ENCODE assay signal across 8 mouse cellular contexts in the genomic region with DNA sequence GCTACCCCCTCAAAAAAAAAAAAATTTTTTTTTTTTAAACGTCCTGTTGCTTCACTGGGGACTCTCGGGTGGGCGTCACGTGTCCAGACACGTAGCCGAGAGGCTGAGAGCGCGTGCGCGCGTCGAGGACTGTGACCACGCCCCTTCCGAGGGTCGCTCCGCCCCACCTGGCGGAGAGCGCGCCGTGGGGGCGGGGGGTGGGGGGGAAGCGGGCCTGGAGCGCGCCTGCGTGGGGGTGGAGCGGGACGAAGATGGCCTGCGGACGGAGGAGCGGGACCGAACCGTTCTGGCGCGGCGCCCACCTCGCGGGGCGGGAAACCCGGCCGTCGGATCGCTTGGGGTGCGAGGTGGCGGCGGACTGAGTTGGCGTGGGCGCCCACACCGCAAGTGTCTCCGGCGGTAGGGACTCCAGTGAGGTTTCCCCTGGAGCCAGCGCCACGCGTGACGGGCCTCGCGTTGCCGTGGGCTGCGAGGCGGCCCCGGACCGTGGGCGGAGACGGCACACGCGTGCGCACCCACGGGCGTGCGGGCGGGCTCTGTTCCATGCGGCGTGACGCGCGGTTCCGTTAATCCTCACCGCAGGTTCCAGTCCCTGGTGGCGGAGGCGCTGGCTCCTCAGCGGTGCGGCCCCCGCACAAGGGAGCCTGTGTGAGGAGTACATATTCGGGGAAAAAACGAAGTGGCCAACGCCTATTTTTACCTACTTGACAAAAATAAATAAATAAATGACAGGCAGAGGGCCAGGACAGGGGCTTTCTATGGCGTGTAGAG. TPM values are rescaled to one million over a fixed set of nuclear protein-coding genes. Genes with fewer than 3 reads are reported as not detected.
DNase-seq lines count a peak whose midpoint lies in the region; ATAC-seq and TF ChIP-seq lines count a peak whose summit lies in the region.

A gene (minus strand): TSS at position 170 of the 771 bp plus-strand sequence.

- H3K36me3 ChIP-seq in ES-E14 (ENCODE audit: control insufficient read depth, insufficient read depth, low read length, poor library complexity, severe bottlenecking): no peaks in the 10 kb centered on the region
- H3K36me3 ChIP-seq in forebrain, embryonic 16.5 days (ENCODE audit: control insufficient read depth, insufficient read depth): no peaks in the 10 kb centered on the region
- no peaks in the 10 kb centered on the region for H3K36me3 ChIP-seq in lung, embryonic 15.5 days

- peak; percentile 87 for ATAC-seq in forebrain, embryonic 16.5 days
- peak; percentile 83 for ATAC-seq in lung, embryonic 15.5 days (ENCODE audit: borderline replicate concordance, extremely low read depth, low FRiP score, low TSS enrichment)

- WGBS in forebrain, embryonic 16.5 days: under 1% methylated on average over 77 of the region's 86 CpGs
- under 1% methylated on average over 86 of the region's 86 CpGs for WGBS in lung, embryonic 15.5 days

- H3K9me3 ChIP-seq in ES-E14 (ENCODE audit: control insufficient read depth, insufficient read depth, low read depth, low read length): no peaks in the 10 kb centered on the region
- H3K9me3 ChIP-seq in forebrain, embryonic 16.5 days (ENCODE audit: control insufficient read depth, low read length): no peaks in the 10 kb centered on the region
- no peaks in the 10 kb centered on the region for H3K9me3 ChIP-seq in lung, embryonic 15.5 days

- peak within 1 kb of the TSS; percentile 96 for H3K9ac ChIP-seq in ES-E14 (ENCODE audit: insufficient read depth, low read depth, low read length, poor library complexity, severe bottlenecking)
- H3K9ac ChIP-seq in forebrain, embryonic 16.5 days (replicated peaks; ENCODE audit: low read depth, low read length): peak within 1 kb of the TSS; percentile 98
- peak within 1 kb of the TSS; percentile 97 for H3K9ac ChIP-seq in lung, embryonic 15.5 days

- in situ Hi-C loops in ES-E14 (cut with MboI; ENCODE audit: low sequenced_read_pairs in 2 of 2, unreplicated experiment in 2 of 2): no loop called here

- peaks cover 2 to 11% of the 10 kb centered on the region in 2 experiments; a peak in 3 of 4 replicates for H3K4me1 ChIP-seq in ES-E14 (ENCODE audit: control insufficient read depth in 2 of 2, insufficient read depth in 2 of 2, low read length in 2 of 2, poor library complexity in 1 of 2)
- peaks cover 11% of the 10 kb centered on the region for H3K4me1 ChIP-seq in forebrain, embryonic 16.5 days (replicated peaks; ENCODE audit: control insufficient read depth, insufficient read depth, low read length)
- peaks cover 22% of the 10 kb centered on the region for H3K4me1 ChIP-seq in lung, embryonic 15.5 days

- intact Hi-C loops in heart, postnatal 36 days (cut with DNase I): loop anchor here (1.0 to 10.0 kb wide), 8 partner anchors 15 to 1153 kb away; no protein-coding TSS in a partner anchor

- H3K27me3 ChIP-seq in forebrain, embryonic 16.5 days (replicated peaks; ENCODE audit: control insufficient read depth, insufficient read depth, low read length): no peaks in the 10 kb centered on the region
- no peaks in the 10 kb centered on the region for H3K27me3 ChIP-seq in lung, embryonic 15.5 days

- H3K4me2 ChIP-seq in forebrain, embryonic 16.5 days (ENCODE audit: low read length): peak within 1 kb of the TSS; percentile 61
- H3K4me2 ChIP-seq in lung, embryonic 15.5 days: peak within 1 kb of the TSS; percentile 62

- H3K4me3 ChIP-seq in ES-E14 (ENCODE audit: insufficient read depth in 1 of 2, low read depth in 1 of 2, low read length in 2 of 2, poor library complexity in 1 of 2, severe bottlenecking in 1 of 2): peak within 1 kb of the TSS; percentile 88 to 92
- peak within 1 kb of the TSS; percentile 99 for H3K4me3 ChIP-seq in forebrain, embryonic 16.5 days (replicated peaks; ENCODE audit: low read length)
- peak within 1 kb of the TSS; percentile 88 for H3K4me3 ChIP-seq in lung, embryonic 15.5 days

- H3K27ac ChIP-seq in ES-E14 (ENCODE audit: insufficient read depth, low read depth, low read length, poor library complexity, severe bottlenecking): peak within 1 kb of the TSS; percentile 99
- H3K27ac ChIP-seq in forebrain, embryonic 16.5 days (ENCODE audit: low read length): peak within 1 kb of the TSS; percentile 99
- H3K27ac ChIP-seq in lung, embryonic 15.5 days: peak within 1 kb of the TSS; percentile 99

- peak; percentile 80 for DNase-seq in ES-E14 (ENCODE audit: low read depth, low spot score)
- DNase-seq in cerebellum, adult 11-12 months: peak; percentile 93
- peak; percentile 92 to 96 for DNase-seq in heart, postnatal 36 days
- DNase-seq in layer of hippocampus, adult 8-10 months (ENCODE audit: low spot score in 2 of 2): peak; percentile 90 to 91
- peak; percentile 87 for DNase-seq in ovary, adult 18-20 months (ENCODE audit: low spot score)
- DNase-seq in thymus, postnatal 0 days (ENCODE audit: low spot score): peak; percentile 95

TF ChIP-seq in ES-E14, 5 proteins besides CTCF, POLR2A, EP300 and RAD21:
- TF ChIP-seq HCFC1 (IDR thresholded peaks at IDR 0.05; ENCODE audit: borderline replicate concordance, insufficient read depth, low read length): 0 out of 2 replicates have a peak, but pooled peaks have one; percentile 14
- TF ChIP-seq ZNF384 (IDR thresholded peaks at IDR 0.05; ENCODE audit: low read depth, low read length): peak; percentile 93; the same call in 1 of the 2 replicates
- TF ChIP-seq CHD2 (IDR thresholded peaks at IDR 0.05; ENCODE audit: low read depth, low read length): no peak

RNA-seq across cellular contexts. Expression of the gene that starts here (rescaled TPM):
- 129 and 184 TPM in 2 replicates for total RNA-seq in ES-E14 (2012; rRNA removed)
- 37.6 and 43.6 TPM in 2 replicates for polyA plus RNA-seq in forebrain, embryonic 16.5 days (2015; fragmentation: Nextera tagmentation; extraction: Ambion mirVana)
- 100 to 1,000 TPM; 419 to 431 TPM for total RNA-seq in heart, postnatal 36 days (2021)
- 100 to 1,000 TPM; 354 to 447 (median 412) TPM for total RNA-seq in layer of hippocampus, adult 8-10 months (2022)
- polyA plus RNA-seq in lung, embryonic 15.5 days (2015; fragmentation: Nextera tagmentation; extraction: Ambion mirVana): 28.5 and 33.3 TPM in 2 replicates
- 14.0 and 16.8 TPM in 2 replicates for polyA plus RNA-seq in thymus, postnatal 0 days (2015; fragmentation: Nextera tagmentation; extraction: Ambion mirVana)

Comparison
In these comparisons a context has a peak if more than half of its experiments do, and no peak if none do; other contexts are left out.
1. Peak in every context shown above with its lines: DNase-seq, ATAC-seq, H3K4me3 ChIP-seq and H3K27ac ChIP-seq.